Mouse (Mus musculus) liver, embryonic 14.5 days (tissue): ENCODE results near the gene Mybphl. TPM values are rescaled to one million over a fixed set of nuclear protein-coding genes. Genes with fewer than 3 reads are reported as not detected.

Experiments
- ATAC-seq: fragments of 200-750 bp; cut with Nextera tagmentation; 2 replicates; pipeline ENCODE4 v1.8.0; 2017; ENCODE audit warnings: moderate number of reproducible peaks, mild to moderate bottlenecking, moderate library complexity; ENCODE audit not compliant: insufficient read depth
- DNase-seq, 3 experiments: peaks; one replicate each; pipeline ENCODE4 v3.0.0-alpha.2; 2012 to 2013; ENCODE audit warnings: low read depth in 3 of 3, low spot score in 3 of 3
- H3K27ac ChIP-seq: fragments of 300-500 bp; sonication (generic); 2 replicates; pipeline ENCODE4 v1.5.1; 2014; ENCODE audit warnings: moderate library complexity, mild to moderate bottlenecking, control low read depth, inconsistent platforms
- H3K27me3 ChIP-seq: fragments of 300-500 bp; sonication (generic); 2 replicates; pipeline ENCODE4 v1.6.1; 2014; ENCODE audit warnings: mild to moderate bottlenecking, low read length, moderate library complexity; ENCODE audit not compliant: control insufficient read depth, insufficient read depth
- H3K36me3 ChIP-seq: fragments of 300-500 bp; sonication (generic); replicated peaks from 2 replicates; pipeline ENCODE4 v1.6.1; 2014; ENCODE audit warnings: low read depth; ENCODE audit not compliant: control insufficient read depth, insufficient read depth
- H3K4me1 ChIP-seq, 2 experiments: fragments of 200-500 bp in 1 of 2; fragments of 300-500 bp in 1 of 2; sonication (generic) in 1 of 2; replicated peaks; 2 replicates each; pipeline ENCODE4 v1.6.1; 2012 to 2014; ENCODE audit warnings: antibody characterized with exemption in 1 of 2, inconsistent platforms in 1 of 2, low read length in 1 of 2; ENCODE audit not compliant: control insufficient read depth in 2 of 2, insufficient read depth in 2 of 2
- H3K4me2 ChIP-seq: fragments of 300-500 bp; sonication (generic); 2 replicates; pipeline ENCODE4 v1.6.1; 2014; ENCODE audit warnings: low read depth, mild to moderate bottlenecking, control low read depth, moderate library complexity
- H3K4me3 ChIP-seq, 2 experiments: fragments of 200-500 bp in 1 of 2; fragments of 300-500 bp in 1 of 2; sonication (generic) in 1 of 2; 2 replicates each; pipeline ENCODE4 v1.5.1; 2012 to 2014; ENCODE audit warnings: low read depth in 2 of 2, low read length in 2 of 2, mild to moderate bottlenecking in 2 of 2, control low read depth in 1 of 2, inconsistent platforms in 1 of 2, moderate library complexity in 1 of 2; ENCODE audit not compliant: insufficient read depth in 1 of 2
- H3K9ac ChIP-seq: fragments of 300-500 bp; sonication (generic); replicated peaks from 2 replicates; pipeline ENCODE4 v1.6.1; 2014; ENCODE audit warnings: mild to moderate bottlenecking, control low read depth, moderate library complexity
- H3K9me3 ChIP-seq: fragments of 300-500 bp; sonication (generic); 2 replicates; pipeline ENCODE4 v1.6.1; 2016; ENCODE audit warnings: low read length, mixed read lengths; ENCODE audit not compliant: control insufficient read depth
- CTCF ChIP-seq: IDR thresholded peaks from 2 replicates; pipeline ENCODE4 v1.5.1; 2016; ENCODE audit warnings: antibody characterized with exemption, low read depth, control low read depth
- EP300 ChIP-seq: IDR thresholded peaks from 2 replicates; pipeline ENCODE4 v1.6.1; 2016; ENCODE audit warnings: antibody characterized with exemption, low read depth
- WGBS: fragments of 180-500 bp; shearing (Covaris S2); extraction: QIAGEN DNeasy Blood & Tissue Kit; methylation state at CpG from one replicate; pipeline ENCODE4 v1.1.7; 2014; ENCODE audit not compliant: insufficient replicate concordance; 5-methylcytosine and 5-hydroxymethylcytosine counted together
- polyA plus RNA-seq, 2 experiments: library from polyadenylated mRNA; depleted of rRNA in 1 of 2; stranded (reverse) in 1 of 2; unstranded in 1 of 2; fragments of >200 nt; fragmentation: Nextera tagmentation in 1 of 2; extraction: Ambion mirVana in 1 of 2; gene quantifications; 2 replicates each; pipeline versions ENCODE4 v1.2.1 to v1.2.3; 2012 to 2014

Mybphl gene
- polyA plus RNA-seq, 2 experiments: 0.10 to 0.20 TPM

DNA sequence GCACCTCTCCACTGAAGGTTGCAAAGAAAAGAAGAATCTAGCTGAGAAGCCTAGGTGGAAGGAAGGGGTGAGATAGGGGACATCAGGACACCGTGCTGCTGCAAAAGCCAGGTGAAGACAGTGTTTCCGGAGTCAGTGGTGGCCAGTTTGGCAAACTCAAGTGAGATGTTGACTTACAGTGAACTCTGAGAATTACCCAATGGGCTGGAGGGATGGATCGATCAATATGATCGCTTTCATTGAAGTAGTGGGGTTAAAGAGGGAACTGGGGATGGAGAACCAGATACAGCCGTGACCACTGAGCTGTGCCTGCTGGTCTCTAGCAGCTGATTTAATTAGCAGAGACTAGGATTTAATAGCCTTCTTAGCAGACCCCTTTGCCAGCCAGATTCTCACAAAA, 27.8 kb upstream of the Mybphl start:
- no peak overlapping the region for H3K4me2 ChIP-seq
- no peak overlapping the region for H3K27ac ChIP-seq
- H3K9ac ChIP-seq: no peak overlapping the region
- ATAC-seq: no peak
- TF ChIP-seq EP300 (no peak), CTCF (no peak)
- H3K4me1 ChIP-seq: no peaks in the 10 kb centered on the region
- H3K36me3 ChIP-seq: no peaks in the 10 kb centered on the region
- H3K9me3 ChIP-seq: no peaks in the 10 kb centered on the region
- peak in 1 of 3 experiments; percentile 2 for DNase-seq
- 67% methylated on average over 5 of the region's 5 CpGs for WGBS
- H3K4me3 ChIP-seq: no peak overlapping the region
- no peaks in the 10 kb centered on the region for H3K27me3 ChIP-seq

DNA sequence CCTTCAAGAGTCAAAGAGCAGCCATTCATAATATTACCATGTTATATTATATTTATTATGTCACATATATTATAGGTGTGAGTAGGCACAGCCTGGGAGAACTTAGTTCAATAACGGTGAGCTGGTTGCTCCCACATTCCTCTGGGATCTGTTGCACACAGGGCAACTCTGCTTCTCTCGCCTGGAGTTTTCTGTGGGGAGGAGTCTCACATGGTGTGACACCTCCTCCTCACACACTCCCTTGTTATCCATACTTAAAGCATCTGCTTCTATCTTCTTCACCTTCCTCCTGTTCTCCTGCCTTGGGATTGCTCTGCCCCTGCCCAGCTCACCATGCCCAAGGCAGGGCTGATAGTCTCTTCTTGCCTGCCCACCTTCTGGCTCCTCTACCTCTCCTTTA, 23.7 kb upstream of the Mybphl start:
- Histone ChIP-seq H3K36me3 (no peaks in the 10 kb centered on the region), H3K9ac (no peak overlapping the region), H3K4me3 (no peak overlapping the region), H3K27ac (no peak overlapping the region), H3K4me1 (no peaks in the 10 kb centered on the region), H3K9me3 (no peaks in the 10 kb centered on the region), H3K27me3 (no peaks in the 10 kb centered on the region), H3K4me2 (no peak overlapping the region)
- no peak for TF ChIP-seq CTCF
- no peak for TF ChIP-seq EP300
- WGBS: 69% methylated on average over 2 of the region's 2 CpGs
- ATAC-seq (no peak), DNase-seq (no peak)

DNA sequence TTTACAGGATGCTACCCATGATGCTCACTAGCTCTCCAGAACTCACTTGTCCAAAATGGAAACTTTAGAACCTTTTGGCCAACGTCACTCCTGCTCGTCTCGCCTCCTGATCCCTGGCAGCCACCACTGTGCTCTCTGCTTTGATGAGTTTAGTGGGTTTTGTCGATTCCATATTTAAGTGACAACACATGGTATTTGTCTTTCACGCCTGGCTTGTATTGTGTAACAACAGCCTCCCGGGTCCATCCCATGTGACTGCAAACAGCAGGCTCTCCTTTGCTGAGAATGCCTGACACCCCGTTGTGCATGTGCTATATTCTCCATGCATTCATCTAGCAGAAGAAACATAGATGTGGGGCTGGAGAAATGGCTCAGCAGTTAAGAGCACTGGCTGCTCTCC, 22.5 kb upstream of the Mybphl start:
- DNase-seq (no peak), ATAC-seq (no peak)
- H3K27me3 ChIP-seq: no peaks in the 10 kb centered on the region
- no peaks in the 10 kb centered on the region for H3K9me3 ChIP-seq
- 67% methylated on average over 7 of the region's 7 CpGs for WGBS
- no peaks in the 10 kb centered on the region for H3K4me1 ChIP-seq
- TF ChIP-seq EP300 (no peak), CTCF (no peak)
- H3K9ac ChIP-seq: no peak overlapping the region
- no peak overlapping the region for H3K4me3 ChIP-seq
- H3K36me3 ChIP-seq: no peaks in the 10 kb centered on the region
- no peak overlapping the region for H3K27ac ChIP-seq
- H3K4me2 ChIP-seq: no peak overlapping the region

DNA sequence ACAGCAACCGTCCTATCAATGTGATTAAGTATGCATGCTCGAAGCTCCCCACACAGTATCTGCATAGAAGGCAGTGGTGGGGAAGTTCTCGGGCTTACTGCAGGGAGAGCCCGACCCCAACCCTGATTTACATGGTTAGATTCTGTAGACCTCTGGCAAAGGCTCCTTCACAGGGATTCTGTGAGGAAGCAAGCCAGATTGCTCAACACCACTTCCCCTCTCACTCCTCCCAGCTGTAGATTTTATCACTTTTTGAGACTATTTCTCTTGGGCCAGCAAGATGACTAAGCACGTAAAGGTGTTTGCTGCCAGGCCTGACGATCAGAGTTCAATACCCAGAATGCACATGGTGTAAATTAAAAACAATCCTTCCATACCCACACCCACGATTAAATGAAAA, 18.9 kb upstream of the Mybphl start:
- Histone ChIP-seq H3K9me3 (no peaks in the 10 kb centered on the region), H3K4me2 (no peak overlapping the region), H3K4me3 (no peak overlapping the region), H3K4me1 (no peaks in the 10 kb centered on the region), H3K27me3 (no peaks in the 10 kb centered on the region), H3K36me3 (no peaks in the 10 kb centered on the region), H3K27ac (no peak overlapping the region), H3K9ac (no peak overlapping the region)
- 45% methylated on average over 7 of the region's 7 CpGs for WGBS
- DNase-seq: no peak
- no peak for TF ChIP-seq CTCF
- TF ChIP-seq EP300: no peak
- ATAC-seq: no peak

DNA sequence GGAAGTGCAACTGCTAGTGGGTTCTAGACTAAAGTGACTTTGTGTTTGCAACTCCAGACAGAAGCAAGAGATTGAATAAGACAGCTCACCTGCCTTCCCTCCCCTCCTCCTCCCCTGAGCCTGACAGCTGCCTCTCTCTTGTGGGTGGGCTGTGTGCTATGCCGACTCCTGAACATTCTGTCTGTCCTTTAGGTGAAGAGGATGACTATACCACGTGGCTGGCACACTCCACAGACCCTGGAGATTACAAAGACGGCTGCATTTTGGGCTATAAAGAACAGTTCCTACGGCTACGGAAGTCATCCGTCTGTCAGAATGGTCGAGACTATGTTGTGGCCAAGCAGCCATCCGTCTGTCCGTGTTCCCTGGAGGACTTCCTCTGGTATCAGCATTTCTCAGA, 16.3 kb upstream of the Mybphl start:
- Histone ChIP-seq H3K4me1 (no peaks in the 10 kb centered on the region), H3K4me3 (no peak overlapping the region), H3K27ac (no peak overlapping the region), H3K4me2 (no peak overlapping the region), H3K9me3 (no peaks in the 10 kb centered on the region), H3K27me3 (no peaks in the 10 kb centered on the region), H3K9ac (no peak overlapping the region), H3K36me3 (no peaks in the 10 kb centered on the region)
- no peak for TF ChIP-seq CTCF
- TF ChIP-seq EP300: no peak
- ATAC-seq (no peak), DNase-seq (no peak)
- WGBS: 63% methylated on average over 9 of the region's 9 CpGs

DNA sequence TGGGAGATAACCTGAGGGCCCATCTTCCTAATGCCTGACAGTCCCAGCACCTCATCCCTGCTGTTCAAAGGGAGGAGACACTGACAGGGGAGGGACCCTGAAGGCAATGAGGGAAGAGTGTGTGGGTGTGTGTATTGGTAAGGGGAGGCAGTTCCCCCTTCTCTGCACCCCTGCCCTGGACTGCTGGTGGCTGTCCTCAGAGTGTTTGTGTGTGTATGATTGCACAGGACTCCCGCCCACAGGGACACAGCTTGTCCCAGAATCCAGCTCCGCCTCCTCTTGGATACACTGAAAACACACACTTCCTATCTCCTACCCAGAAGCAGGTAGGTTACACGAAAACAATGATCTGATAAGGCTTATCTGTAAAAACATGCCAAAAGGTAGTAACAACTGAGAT, 9.5 kb upstream of the Mybphl start:
- Histone ChIP-seq H3K27me3 (no peaks in the 10 kb centered on the region), H3K4me2 (no peak overlapping the region), H3K4me3 (no peak overlapping the region), H3K27ac (no peak overlapping the region), H3K9me3 (no peaks in the 10 kb centered on the region), H3K9ac (no peak overlapping the region), H3K4me1 (no peaks in the 10 kb centered on the region), H3K36me3 (no peaks in the 10 kb centered on the region)
- 56% methylated on average over 3 of the region's 3 CpGs for WGBS
- no peak for DNase-seq
- ATAC-seq: no peak
- no peak for TF ChIP-seq CTCF
- TF ChIP-seq EP300: no peak
